Mouse (Mus musculus): ENCODE data around the gene 2310007B03Rik. TPM values are rescaled to one million over a fixed set of nuclear protein-coding genes. Genes with fewer than 3 reads are reported as not detected.

2310007B03Rik gene
- polyA plus RNA-seq, 1 experiment: 0.88 TPM

GRCm38 (mm10) chr1:93130242-93130983, 30.3 kb downstream of the 2310007B03Rik start:
- H3K27me3 ChIP-seq (ENCODE audit: control insufficient read depth, insufficient read depth, low read length): no peaks in the 10 kb centered on the region
- DNase-seq: no peak
- no peaks in the 10 kb centered on the region for H3K36me3 ChIP-seq (ENCODE audit: control insufficient read depth, insufficient read depth, low read length)
- no peak overlapping the region for H3K27ac ChIP-seq (ENCODE audit: control insufficient read depth, insufficient read depth, low read length)
- no peak overlapping the region for H3K4me3 ChIP-seq (ENCODE audit: control insufficient read depth, insufficient read depth, low read length)
- no peaks in the 10 kb centered on the region for H3K4me1 ChIP-seq (replicated peaks; ENCODE audit: control insufficient read depth, insufficient read depth, low read length)
- 82% methylated on average over 10 of the region's 10 CpGs for WGBS
- no peak for TF ChIP-seq POLR2A (IDR thresholded peaks at IDR 0.05; ENCODE audit: control insufficient read depth, extremely low read depth, insufficient read depth, low read length, poor library complexity)
- no peak for TF ChIP-seq CTCF (IDR thresholded peaks at IDR 0.05; ENCODE audit: borderline replicate concordance, control insufficient read depth, extremely low read depth, insufficient read depth, low read length, poor library complexity)

- 44% methylated on average over 6 of the region's 6 CpGs for WGBS
- Histone ChIP-seq H3K4me3 (ENCODE audit: control insufficient read depth, insufficient read depth, low read length) (no peak overlapping the region), H3K4me1 (replicated peaks; ENCODE audit: control insufficient read depth, insufficient read depth, low read length) (no peaks in the 10 kb centered on the region), H3K36me3 (ENCODE audit: control insufficient read depth, insufficient read depth, low read length) (no peaks in the 10 kb centered on the region), H3K27me3 (ENCODE audit: control insufficient read depth, insufficient read depth, low read length) (no peaks in the 10 kb centered on the region), H3K27ac (ENCODE audit: control insufficient read depth, insufficient read depth, low read length) (no peak overlapping the region)
- no peak for DNase-seq
- TF ChIP-seq CTCF (IDR thresholded peaks at IDR 0.05; ENCODE audit: borderline replicate concordance, control insufficient read depth, extremely low read depth, insufficient read depth, low read length, poor library complexity) (no peak), POLR2A (IDR thresholded peaks at IDR 0.05; ENCODE audit: control insufficient read depth, extremely low read depth, insufficient read depth, low read length, poor library complexity) (no peak)
Observed at GRCm38 (mm10) chr1:93128710-93129349, 31.9 kb downstream of the 2310007B03Rik start.

GRCm38 (mm10) chr1:93128209-93128608, 32.5 kb downstream of the 2310007B03Rik start:
- H3K36me3 ChIP-seq (ENCODE audit: control insufficient read depth, insufficient read depth, low read length): no peaks in the 10 kb centered on the region
- DNase-seq: no peak
- no peak overlapping the region for H3K4me3 ChIP-seq (ENCODE audit: control insufficient read depth, insufficient read depth, low read length)
- WGBS: 91% methylated on average over 8 of the region's 8 CpGs
- no peaks in the 10 kb centered on the region for H3K4me1 ChIP-seq (replicated peaks; ENCODE audit: control insufficient read depth, insufficient read depth, low read length)
- TF ChIP-seq POLR2A (IDR thresholded peaks at IDR 0.05; ENCODE audit: control insufficient read depth, extremely low read depth, insufficient read depth, low read length, poor library complexity): no peak
- TF ChIP-seq CTCF (IDR thresholded peaks at IDR 0.05; ENCODE audit: borderline replicate concordance, control insufficient read depth, extremely low read depth, insufficient read depth, low read length, poor library complexity): no peak
- H3K27ac ChIP-seq (ENCODE audit: control insufficient read depth, insufficient read depth, low read length): no peak overlapping the region
- H3K27me3 ChIP-seq (ENCODE audit: control insufficient read depth, insufficient read depth, low read length): no peaks in the 10 kb centered on the region

GRCm38 (mm10) chr1:93125256-93125655, 35.5 kb downstream of the 2310007B03Rik start:
- no peak overlapping the region for H3K4me3 ChIP-seq (ENCODE audit: control insufficient read depth, insufficient read depth, low read length)
- H3K4me1 ChIP-seq (replicated peaks; ENCODE audit: control insufficient read depth, insufficient read depth, low read length): no peaks in the 10 kb centered on the region
- WGBS: 21% methylated on average over 5 of the region's 5 CpGs
- H3K27ac ChIP-seq (ENCODE audit: control insufficient read depth, insufficient read depth, low read length): no peak overlapping the region
- TF ChIP-seq CTCF (IDR thresholded peaks at IDR 0.05; ENCODE audit: borderline replicate concordance, control insufficient read depth, extremely low read depth, insufficient read depth, low read length, poor library complexity) (no peak), POLR2A (IDR thresholded peaks at IDR 0.05; ENCODE audit: control insufficient read depth, extremely low read depth, insufficient read depth, low read length, poor library complexity) (no peak)
- no peaks in the 10 kb centered on the region for H3K27me3 ChIP-seq (ENCODE audit: control insufficient read depth, insufficient read depth, low read length)
- no peak for DNase-seq
- H3K36me3 ChIP-seq (ENCODE audit: control insufficient read depth, insufficient read depth, low read length): no peaks in the 10 kb centered on the region

- Histone ChIP-seq H3K27me3 (ENCODE audit: control insufficient read depth, insufficient read depth, low read length) (no peaks in the 10 kb centered on the region), H3K36me3 (ENCODE audit: control insufficient read depth, insufficient read depth, low read length) (no peaks in the 10 kb centered on the region), H3K27ac (ENCODE audit: control insufficient read depth, insufficient read depth, low read length) (no peak overlapping the region), H3K4me3 (ENCODE audit: control insufficient read depth, insufficient read depth, low read length) (no peak overlapping the region), H3K4me1 (replicated peaks; ENCODE audit: control insufficient read depth, insufficient read depth, low read length) (no peaks in the 10 kb centered on the region)
- no peak for DNase-seq
- 57% methylated on average over 8 of the region's 8 CpGs for WGBS
- no peak for TF ChIP-seq POLR2A (IDR thresholded peaks at IDR 0.05; ENCODE audit: control insufficient read depth, extremely low read depth, insufficient read depth, low read length, poor library complexity)
Observed at GRCm38 (mm10) chr1:93124066-93124465, 36.7 kb downstream of the 2310007B03Rik start.

GRCm38 (mm10) chr1:93123179-93123854, 37.4 kb downstream of the 2310007B03Rik start:
- no peaks in the 10 kb centered on the region for H3K36me3 ChIP-seq (ENCODE audit: control insufficient read depth, insufficient read depth, low read length)
- no peak for DNase-seq
- H3K4me1 ChIP-seq (replicated peaks; ENCODE audit: control insufficient read depth, insufficient read depth, low read length): no peaks in the 10 kb centered on the region
- TF ChIP-seq CTCF (IDR thresholded peaks at IDR 0.05; ENCODE audit: borderline replicate concordance, control insufficient read depth, extremely low read depth, insufficient read depth, low read length, poor library complexity) (no peak), POLR2A (IDR thresholded peaks at IDR 0.05; ENCODE audit: control insufficient read depth, extremely low read depth, insufficient read depth, low read length, poor library complexity) (no peak)
- no peak overlapping the region for H3K4me3 ChIP-seq (ENCODE audit: control insufficient read depth, insufficient read depth, low read length)
- no peaks in the 10 kb centered on the region for H3K27me3 ChIP-seq (ENCODE audit: control insufficient read depth, insufficient read depth, low read length)
- H3K27ac ChIP-seq (ENCODE audit: control insufficient read depth, insufficient read depth, low read length): no peak overlapping the region
- WGBS: 94% methylated on average over 11 of the region's 11 CpGs
